Mouse (Mus musculus) T-helper 17 cell (primary cell): ENCODE measurements around the gene Lmo3.

Experiments
- in situ Hi-C, 2 experiments: fragments of 300-600 bp; cut with MboI, MseI; formaldehyde crosslinking; loops; 1 replicate in 1 of 2; 2 replicates in 1 of 2; pipeline ENCODE4 v1.15.1; 2025; ENCODE audit warnings: high pct_unique_total_duplicates in 2 of 2

Gene Lmo3

DNA sequence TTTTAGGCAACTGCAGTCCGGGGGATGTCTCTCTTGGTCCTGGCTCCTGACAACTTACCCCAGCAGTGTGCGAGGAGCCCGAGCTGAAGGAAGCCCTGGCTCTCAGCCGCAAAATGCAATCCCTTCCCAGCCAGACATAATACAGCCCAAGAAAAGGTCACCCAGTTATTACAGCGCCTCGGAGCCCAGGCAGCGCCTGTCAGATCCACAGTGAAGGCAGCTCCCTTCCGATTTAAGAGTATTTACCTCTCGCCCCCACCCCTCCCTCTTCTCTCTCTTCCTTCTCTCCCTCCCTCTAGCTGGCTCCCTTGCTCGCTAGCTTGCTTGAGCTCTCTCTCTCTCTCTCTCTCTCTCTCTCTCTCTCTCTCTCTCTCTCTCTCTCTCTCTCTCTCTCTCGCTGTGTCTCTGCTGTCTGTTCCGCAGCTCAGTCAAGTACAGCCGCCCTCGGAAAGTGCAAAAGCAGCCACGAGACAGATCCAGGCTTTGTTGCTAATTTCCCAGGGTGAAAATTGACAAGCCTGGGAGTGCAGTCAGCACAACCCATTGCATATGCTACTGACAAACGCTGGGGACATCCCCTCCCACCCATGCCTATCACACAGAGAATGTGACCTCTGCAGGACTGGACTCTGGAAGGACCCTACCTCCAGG is 159.0 kb downstream of the Lmo3 start:
- in situ Hi-C loops: no loop called here

DNA sequence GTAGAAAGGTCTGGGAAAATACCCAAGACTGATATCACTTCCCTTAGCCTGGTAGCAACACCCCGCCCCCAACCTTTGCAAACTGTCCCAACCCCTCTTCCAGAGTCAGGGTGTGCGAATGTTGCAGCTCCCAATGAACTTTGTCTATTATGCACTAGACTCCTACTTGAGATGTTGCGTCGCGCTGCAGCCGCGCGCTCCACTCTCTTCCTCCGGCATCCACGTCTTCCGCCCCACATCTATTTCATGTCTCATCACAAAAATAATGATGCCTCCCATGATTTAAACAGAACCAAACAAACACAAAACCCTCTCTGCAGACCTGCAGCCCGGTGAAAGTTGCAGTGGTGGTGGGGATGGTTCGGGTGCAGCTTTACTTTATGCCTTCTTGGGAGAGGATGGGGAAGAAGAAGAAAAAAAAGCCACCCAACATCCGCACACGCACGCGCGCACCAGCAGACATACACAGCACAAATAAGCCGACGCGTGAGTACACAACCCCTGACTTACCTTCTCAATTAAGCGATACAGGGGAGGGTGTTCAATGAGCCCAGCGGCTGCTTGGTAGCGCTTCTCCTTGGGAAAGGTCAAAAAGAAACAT is 159.7 kb downstream of the Lmo3 start:
- in situ Hi-C loops: no loop called here

DNA sequence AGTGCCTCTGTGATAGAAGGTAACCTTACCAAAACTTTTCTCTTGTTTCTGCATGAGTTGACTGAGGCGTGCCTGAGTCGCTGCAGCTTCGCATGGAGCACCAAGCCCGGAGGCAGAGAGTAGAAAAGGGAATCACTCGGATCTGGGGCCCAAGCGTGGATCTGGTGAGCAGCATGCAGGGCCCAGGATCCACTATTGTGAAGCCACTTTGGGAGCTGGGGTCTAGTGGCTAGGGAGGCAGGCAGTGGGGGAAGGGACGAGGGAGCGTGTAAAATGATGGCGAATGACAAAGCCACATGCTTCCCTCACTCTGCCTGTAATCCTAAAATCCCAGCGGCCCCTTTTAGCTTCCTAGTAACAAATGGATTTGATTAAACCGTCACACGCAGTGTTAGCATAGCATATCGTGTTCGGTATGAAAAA is 160.6 kb downstream of the Lmo3 start:
- in situ Hi-C loops: no loop called here

DNA sequence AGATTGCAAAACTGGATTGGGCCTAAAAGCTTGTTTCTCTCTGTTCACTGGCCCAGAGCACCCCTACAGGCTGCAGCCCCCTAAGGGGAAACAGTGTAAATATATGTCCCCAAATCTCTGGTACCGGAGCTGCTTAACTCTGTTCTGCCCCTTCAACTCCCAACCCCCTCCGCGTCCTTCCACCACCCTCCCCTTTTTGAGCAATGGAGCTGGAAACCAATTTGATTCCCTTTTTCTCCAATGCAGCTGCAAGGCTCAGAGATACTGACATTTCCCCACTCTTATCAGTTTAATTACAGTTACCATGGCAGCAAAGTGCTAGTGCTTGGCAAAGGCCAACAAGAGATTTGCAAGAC is 161.3 kb downstream of the Lmo3 start:
- in situ Hi-C loops: no loop called here

DNA sequence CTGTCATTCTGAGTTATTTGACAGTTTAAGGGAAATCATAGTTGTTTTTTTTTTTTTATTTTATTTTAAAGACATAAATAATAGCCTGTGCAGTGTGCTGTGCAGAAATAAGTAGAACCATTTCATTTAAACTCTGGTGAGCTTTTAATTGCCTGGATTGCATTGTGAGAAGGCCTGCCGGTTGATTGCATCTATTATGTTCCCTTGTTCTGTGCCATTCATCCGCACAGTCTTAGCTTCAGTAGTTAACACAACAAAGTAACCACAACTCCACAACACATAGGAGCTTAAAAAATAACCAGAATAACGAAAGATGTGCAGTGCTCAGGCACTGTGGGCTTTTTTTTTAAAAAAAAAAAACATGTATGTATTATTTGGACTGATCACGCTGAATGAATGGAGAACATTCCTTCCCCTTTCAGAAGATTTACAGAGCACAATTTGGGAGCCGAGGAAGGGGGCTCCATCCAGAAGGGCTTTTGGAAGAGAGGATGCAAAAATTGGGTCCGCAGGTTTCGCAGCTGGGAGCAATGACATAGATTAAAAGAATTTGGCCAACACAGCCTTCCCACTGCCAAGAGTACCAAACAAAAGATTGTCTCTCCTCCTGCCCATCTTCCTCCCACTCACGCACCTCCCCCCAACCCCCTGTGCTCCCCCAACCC is 161.8 kb downstream of the Lmo3 start:
- in situ Hi-C loops: no loop called here

DNA sequence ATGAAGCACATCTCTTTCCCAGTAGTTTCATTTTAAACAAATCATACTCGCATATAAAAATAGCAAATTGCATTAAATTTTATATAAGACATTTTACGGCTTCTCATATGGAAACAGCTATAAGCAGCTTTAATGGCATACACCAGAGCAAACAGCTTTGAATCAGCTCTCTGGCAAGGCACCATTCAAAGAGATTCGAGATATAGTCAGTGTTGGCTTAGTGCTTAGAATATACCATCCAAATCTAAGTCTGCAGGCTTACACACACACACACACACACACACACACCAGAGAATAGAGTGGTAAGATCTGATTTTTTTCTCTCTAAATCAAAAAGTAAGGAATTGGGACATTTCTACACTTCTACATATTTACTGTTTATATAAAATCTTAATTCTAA is 169.7 kb downstream of the Lmo3 start:
- in situ Hi-C loops: no loop called here

DNA sequence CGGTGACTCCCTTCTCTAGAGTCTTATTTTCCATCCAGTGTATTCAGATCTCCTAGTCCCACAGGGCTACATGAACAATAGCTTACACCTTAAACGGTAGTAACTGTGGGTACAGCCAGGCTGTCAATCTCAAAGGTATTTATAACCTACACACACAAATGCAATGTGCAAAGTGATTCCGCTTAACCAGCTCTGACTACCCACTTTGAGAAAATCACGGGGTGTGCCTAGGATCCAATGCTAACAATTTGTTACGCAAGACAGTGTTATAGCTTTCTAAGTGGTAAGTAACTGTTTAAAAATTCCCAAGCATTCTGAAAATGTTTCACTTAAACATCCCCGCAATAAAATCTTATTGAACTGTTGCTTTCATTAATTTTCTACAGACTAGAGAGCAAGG is 179.7 kb downstream of the Lmo3 start:
- in situ Hi-C loops: no loop called here

DNA sequence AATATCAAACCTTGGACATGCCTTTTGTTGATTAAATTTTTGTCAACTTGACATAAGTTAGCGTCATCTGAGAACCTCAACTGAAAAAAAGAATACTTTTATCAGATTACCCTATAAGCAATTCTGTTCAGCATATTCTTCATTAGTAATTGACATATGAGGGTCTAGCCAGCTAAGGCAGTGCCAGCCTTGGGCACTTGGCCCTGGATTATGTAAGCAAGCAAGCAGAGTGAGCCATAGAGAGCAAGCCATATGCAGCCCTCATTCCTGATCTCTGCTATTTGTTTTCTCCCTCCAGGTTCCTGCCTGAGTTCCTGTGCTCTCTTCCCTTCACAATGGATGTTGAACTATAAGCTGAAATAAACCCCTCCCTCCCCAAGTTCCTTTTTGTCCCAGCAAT is 182.9 kb downstream of the Lmo3 start:
- in situ Hi-C loops: no loop called here

DNA sequence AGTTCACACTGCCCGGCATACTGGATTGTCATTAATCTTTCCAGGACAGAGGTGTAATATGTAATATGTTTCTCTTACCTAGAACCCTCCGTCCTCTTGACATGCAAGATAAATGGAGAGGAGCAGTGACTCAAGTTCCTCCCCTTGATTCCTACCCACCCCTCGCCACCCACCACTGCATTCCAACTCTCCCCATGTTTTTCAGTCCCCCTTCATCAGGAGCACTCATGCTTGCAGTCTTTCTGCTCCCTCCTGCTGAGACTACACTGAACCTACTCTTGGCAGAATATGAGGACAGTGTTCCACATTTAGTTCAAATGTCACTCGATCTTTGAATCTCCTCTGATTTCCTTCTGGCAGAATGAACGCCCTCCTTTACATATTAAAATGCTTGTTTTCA is 190.7 kb downstream of the Lmo3 start:
- in situ Hi-C loops: no loop called here

DNA sequence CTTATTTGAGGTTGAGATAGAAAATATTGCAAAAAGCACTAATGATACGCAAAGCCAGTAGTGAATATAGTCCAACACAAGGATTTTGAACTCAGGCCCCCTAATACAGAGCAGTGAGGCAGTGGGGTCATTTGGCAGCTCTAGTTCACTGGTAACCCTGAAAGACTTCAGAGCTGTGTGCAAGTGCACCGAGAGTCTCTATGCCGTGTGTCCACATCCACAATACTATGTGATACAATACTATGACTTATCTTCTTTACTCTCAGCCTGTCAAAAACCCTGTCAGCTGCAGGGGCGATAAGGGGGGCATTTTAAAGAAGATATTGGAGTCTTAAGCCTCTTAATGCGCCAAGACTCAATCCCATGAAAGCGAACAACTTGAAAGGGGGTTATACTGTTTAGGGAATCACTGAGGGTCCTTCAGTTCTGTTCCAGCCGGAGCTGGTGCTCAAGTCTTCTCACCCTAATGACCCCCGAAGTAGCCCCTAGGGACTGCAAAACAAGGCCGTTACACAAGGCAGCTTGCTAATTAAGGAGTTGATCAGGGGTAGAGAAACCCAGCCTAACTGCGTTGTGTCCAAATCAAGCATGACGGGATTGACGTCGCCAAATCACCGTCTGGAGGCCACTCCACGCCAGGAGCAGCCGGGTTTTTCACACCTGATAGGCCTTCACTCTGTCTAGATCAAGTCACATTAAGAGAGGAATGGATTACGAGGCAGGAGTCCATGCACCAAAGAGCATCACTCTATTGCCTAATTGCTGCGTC is 193.4 kb downstream of the Lmo3 start:
- in situ Hi-C loops: no loop called here

DNA sequence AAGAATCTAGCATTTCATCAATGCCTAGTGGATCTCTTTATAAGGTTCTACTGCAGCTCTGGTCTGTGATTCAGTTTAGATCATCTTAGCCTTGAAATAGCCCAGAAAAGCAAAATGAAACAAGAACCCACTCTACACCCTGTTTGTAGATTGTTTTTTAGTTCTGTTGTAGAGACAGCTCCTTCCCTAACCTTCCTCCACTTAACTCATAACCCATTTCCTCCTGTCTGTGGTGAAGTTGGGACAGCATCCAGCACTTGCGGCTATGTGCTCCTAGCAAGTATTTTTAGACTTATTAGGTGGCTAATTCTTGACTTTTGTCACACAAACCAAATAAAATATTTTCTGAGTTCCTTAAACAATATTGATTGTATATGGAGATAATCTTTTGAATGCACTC is 198.6 kb downstream of the Lmo3 start:
- in situ Hi-C loops: no loop called here

DNA sequence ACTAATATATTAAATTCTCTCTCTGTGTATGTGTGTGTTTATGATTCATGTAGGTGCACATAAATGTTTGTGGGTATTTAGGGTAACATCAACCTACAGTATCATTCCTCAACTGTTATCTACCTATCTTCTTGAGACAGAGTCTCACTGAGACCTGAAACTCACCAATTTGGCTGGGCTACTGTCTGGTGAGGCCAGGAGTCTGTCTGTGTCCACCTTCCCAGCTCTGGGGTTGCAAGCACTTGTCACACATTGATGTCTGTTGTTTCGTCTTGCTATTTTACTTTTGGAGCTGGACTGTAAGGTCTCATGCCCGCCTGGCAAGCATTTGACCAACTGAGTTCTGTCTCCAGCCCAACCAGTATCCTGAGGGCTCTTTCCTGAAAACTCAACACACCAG is 210.6 kb downstream of the Lmo3 start:
- in situ Hi-C loops: no loop called here

DNA sequence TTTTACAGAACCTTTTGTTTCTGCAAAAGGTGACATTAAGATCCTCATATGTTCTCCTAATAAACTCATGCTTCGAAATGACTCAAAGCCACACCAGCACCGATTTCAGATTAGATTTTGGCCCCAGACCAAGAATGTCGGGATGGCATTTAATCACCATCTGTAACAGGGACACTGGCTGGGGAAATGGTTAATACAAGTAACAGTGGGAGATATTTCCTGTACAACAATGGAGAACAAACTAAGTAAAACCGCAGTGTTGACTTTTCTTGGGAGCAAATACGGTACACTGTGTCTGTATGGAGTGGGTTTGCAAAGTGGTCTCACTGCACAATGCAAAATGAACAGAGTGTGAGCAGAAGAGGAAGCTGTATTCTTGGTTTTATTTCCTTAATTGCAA is 217.7 kb downstream of the Lmo3 start:
- in situ Hi-C loops: no loop called here

DNA sequence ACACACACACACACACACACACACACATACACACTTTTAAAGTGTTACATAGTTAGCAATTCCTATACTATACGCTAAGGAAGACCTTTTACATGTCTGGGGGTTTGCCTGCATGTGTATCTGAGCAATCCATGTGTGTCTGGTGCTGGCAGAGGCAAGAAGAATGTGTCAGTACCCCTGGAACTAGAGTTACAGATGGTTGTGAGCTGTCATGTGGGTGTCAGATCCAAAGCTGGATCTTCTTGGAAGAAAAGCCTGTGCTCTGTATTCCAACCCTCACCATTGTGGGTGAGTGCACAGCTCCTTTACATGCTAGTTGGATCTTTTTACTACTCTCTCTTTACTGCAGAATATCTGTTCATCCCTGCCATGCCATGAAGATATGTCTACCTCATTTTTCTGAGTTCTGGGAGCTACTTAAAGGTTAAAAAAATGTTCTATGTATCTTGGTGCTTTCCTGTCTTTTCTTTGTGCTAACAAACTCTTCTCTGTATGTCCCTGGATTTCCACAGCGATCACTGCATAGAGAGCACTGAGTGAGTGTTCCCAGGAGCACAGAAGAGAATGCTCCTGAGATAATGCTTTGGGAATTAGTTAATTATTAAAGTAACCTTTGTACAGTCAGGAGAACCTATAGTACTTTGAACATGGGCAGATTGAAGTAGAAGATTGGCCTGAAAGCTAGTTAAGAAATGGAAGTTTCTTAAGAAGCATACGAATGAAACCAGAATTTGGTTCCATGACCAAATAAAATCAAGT is 231.0 kb downstream of the Lmo3 start:
- in situ Hi-C loops: no loop called here

DNA sequence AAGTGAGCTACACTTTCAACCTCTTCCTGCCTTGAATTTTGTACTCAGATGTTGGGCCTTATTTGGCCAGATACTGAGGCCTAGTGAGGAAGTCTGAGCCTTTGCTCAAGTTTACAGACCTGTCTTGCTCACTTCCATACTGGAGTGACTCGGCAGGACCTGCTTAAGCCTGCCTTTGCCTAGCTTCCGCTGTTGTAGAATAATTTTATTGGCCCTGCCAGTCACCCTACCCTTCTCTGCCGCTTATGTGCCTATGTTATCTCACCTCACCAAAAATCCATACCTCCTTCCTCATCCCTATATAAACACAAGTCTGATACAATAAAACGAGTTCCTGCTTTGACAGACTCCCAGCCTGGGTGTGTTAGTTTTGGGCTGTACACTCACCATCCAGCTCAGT is 235.2 kb downstream of the Lmo3 start:
- in situ Hi-C loops: no loop called here

DNA sequence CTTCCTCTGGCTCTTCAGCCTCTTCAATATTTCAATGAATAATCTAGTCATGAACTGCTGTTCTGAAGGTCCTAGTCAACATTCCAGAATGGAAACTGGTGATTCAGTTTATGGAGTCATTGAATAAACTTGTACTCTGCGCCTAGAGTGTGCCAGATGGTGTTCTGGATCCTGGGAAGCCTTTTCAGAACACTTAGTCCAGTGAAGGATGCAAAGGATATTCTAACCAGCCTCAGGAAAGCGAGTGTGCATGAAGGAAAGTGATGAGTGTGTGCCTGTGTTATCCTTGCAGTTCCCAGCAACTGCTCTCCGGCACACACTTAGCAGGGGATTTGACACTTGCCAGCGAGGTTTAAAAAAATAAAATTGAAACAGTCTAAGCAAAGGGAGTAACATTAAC is 245.9 kb downstream of the Lmo3 start:
- in situ Hi-C loops: loop anchor here in 1 of 2 experiments (5.0 kb wide), 1 partner anchor 99 kb away; no protein-coding TSS in a partner anchor

DNA sequence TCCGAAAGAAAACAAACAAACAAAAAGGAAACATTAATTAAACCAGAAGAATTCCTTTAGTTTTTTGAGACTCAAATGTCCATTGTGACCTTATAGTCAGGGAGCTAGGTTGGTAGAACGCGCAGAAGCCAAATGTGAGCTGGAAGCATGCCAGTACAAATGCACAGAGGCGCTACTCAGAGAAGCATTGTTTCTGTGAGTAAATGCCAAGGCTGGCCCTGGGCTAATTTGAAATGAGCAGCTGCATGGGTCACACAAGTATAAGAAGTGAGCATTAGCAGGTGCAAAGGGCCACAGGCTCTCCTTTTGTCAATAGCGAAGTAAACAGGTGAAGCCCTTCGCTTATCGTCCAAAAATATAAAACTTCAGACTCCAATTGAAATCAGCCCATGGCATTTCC is 247.8 kb downstream of the Lmo3 start:
- in situ Hi-C loops: no loop called here

DNA sequence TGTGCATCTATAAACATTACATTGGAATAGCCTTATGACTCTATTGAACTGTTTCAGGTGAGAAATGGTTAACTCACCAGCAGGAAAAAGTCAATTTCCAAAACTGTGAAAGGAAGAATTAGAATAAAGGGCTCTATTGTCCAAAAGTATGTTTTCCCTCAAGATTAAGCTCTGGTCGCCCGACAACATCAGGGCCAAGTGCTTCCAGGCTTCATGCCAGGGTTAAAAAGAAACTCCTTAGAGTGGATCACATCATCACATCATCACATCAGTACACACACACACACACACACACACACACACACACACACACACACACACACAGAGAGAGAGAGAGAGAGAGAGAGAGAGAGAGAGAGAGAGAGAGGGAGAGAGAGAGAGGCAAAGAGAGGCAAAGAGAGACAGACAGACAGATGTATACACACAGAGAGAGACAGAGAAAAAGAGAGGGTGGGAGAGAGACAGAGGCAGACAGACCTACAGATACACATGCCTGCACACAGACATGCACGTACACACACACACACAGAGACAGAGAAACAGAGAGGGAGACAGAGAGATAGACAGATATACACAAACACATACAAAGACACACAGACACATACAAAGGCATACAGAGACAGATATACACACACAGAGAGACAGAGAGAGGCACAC is 255.9 kb downstream of the Lmo3 start:
- in situ Hi-C loops: no loop called here

DNA sequence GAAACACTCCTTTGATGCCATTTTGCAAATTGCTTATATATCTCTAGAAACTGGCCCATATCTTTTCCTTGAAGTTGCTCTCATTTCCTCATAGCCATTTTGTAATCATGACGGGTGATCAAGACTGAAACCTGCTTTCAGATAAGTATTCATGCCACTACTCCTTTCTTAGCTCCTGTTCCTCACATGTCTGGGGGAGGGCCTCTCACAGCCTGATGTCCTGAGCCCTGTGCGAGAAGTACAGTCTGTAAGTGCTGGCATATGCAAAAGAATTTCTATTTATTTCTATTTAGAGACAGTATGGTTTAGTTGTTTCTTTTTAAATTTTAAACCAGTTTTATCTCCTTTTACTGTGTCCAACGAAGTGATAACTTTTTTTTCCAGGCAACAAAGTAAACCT is 256.6 kb downstream of the Lmo3 start:
- in situ Hi-C loops: no loop called here

DNA sequence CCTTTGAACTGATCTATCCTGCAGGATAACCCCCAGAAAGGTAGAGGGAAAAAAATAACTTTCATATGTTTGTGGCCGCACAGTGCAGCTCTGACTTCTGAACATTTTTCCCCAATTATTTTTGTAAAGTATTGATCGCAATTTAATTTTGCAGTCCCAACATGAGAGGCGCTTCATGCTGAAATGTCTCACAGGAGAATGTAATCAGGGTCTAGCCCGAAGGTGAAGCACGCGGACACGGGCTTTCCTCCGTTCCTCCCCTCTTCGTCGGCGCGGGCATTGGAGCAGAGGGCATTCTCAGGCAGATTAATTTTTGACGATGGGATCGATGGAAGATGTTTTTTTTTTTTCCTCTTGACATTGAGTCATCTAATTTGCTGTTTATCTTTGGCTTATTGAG is 258.4 kb downstream of the Lmo3 start:
- in situ Hi-C loops: no loop called here

DNA sequence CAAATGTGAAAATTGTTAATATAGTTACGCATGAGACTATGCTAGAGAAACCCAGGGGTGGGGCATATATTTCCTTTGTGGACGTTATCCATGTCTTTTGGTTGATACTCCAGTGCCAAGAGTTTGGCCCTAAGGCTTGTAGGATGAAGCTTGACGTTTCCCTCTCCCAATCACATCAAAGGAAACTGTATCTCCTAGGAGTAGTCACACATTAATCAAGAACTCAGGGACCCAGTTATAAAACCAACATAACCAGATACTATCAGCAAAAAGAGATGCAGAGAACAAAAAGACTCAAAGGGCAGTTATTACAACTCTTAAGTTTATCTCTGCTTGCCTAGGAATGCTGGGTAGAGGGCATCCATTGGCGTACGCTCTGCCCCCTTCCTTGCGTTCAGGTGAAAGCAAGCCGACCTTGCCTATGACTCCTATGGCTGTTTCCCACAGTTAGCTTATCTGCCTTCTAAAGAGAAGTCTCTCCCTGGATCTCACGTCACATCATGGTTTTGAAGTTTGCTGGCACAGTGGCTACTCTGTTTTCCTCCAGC is 261.5 kb downstream of the Lmo3 start:
- in situ Hi-C loops: no loop called here
